Mouse (Mus musculus) embryonic fibroblast, embryonic 13.5 days (primary cell): Measurements from ENCODE around the gene Mad2l2. TPM values are rescaled to one million over a fixed set of nuclear protein-coding genes. Genes with fewer than 3 reads are reported as not detected.
A peak's percentile ranks its signal among the peaks of the same experiment; 100 is the strongest.

ENCODE experiments used
- H3K27ac ChIP-seq: 2 replicates; pipeline ENCODE4 v1.5.1; 2012; ENCODE audit warnings: low read length, control low read depth, inconsistent platforms; ENCODE audit not compliant: insufficient read depth
- H3K4me1 ChIP-seq: 2 replicates; pipeline ENCODE4 v1.6.1; 2011; ENCODE audit warnings: low read length; ENCODE audit not compliant: control insufficient read depth, insufficient read depth
- H3K4me3 ChIP-seq: 2 replicates; pipeline ENCODE4 v1.5.1; 2011; ENCODE audit warnings: mild to moderate bottlenecking, control low read depth, low read length; ENCODE audit not compliant: insufficient read depth
- CTCF ChIP-seq: IDR thresholded peaks from 2 replicates; pipeline ENCODE4 v1.5.1; 2011; ENCODE audit warnings: mild to moderate bottlenecking, control low read depth, low read length, moderate library complexity, borderline replicate concordance; ENCODE audit not compliant: insufficient read depth
- POLR2A ChIP-seq: IDR thresholded peaks from 2 replicates; pipeline ENCODE4 v1.6.1; 2011; ENCODE audit warnings: low read depth, mild to moderate bottlenecking, control low read depth, low read length, moderate library complexity
- polyA plus RNA-seq: library from polyadenylated mRNA; stranded (reverse); fragments of >200 nt; gene quantifications from 2 replicates; pipeline ENCODE4 v1.2.4, GENCODE M21; 2011; ENCODE audit warnings: low read depth; ENCODE audit not compliant: missing spikeins, insufficient read length

Mad2l2 gene
- polyA plus RNA-seq, 1 experiment, result 30.0 TPM

DNA sequence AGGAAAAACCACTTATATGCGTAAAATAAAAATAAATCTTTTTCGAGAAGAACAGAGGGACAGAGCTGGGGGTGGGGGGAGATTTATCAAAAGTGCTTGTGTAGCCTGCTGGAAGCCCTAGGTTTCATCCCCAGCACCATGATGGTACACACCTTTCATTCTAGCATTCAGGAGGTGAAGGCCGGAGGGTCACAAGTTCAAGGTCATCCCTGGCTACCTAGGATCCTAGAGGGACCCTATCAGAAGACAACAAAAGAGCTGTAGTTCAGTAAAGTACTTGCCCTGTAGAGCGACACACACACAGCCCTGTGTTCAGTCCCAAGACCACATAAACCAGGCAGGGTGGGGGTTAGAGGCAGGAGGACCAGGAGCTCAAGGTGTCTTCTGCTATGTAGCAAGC, 23.8 kb downstream of the Mad2l2 start:
- Histone ChIP-seq H3K4me3 (no peak overlapping the region), H3K27ac (no peak overlapping the region), H3K4me1 (peaks cover 3% of the 10 kb centered on the region; the same call in 1 of the 2 replicates)
- TF ChIP-seq POLR2A (no peak), CTCF (no peak)

GRCm38 (mm10) chr4:148154982-148155381, 24.8 kb downstream of the Mad2l2 start:
- TF ChIP-seq CTCF, result no peak
- TF ChIP-seq POLR2A, result no peak
- no peak overlapping the region for H3K27ac ChIP-seq
- H3K4me3 ChIP-seq, result no peak overlapping the region
- H3K4me1 ChIP-seq, result no peaks in the 10 kb centered on the region

DNA sequence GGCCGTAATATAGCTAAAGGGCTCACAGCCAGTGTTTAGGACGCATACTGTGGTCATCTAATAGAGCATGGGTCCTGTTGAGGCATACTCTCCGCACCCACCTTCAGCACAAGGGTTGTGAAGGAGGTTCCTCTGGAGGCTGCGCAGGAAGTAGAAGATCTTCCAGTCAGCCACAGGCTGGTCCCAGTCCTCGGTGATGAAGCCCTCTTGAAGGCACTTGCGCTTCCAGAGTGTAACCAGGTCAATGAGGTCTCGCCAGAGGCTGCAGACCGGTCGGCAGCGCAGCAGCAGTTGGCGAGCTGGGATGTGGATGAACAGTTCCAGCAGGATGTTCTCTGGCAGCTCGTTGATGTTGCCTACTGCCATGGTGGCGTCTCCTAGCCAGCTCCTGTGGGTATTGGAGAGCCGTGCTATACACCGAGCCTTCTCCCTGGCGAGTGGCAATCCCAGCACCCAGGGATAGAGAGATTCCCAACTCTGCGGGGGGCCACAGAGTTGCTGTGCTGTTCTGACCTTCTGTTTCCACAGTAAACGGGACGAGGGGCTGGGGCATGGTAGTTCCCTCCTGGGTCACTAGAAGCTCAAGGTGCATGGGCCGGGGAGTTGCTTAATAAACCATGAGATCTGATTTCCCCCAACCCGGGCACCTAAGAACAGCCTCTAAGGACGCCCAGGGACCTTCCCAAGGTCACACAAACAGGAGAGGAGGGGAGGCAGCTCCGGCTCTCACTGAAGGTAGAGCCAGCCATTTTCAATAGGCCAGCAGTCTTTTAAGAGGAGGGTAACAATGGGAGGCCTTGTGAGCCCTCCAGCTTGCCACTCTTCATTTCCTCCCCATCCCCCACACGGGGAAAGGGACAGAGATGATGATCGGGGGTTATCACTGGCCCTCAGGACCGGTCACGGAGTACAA, 28.5 kb downstream of the Mad2l2 start:
- H3K27ac ChIP-seq, result no peak overlapping the region
- H3K4me3 ChIP-seq, result peak overlapping the region; percentile 36
- H3K4me1 ChIP-seq, result no peaks in the 10 kb centered on the region
- TF ChIP-seq POLR2A (no peak), CTCF (no peak)

GRCm38 (mm10) chr4:148159544-148160435, 29.6 kb downstream of the Mad2l2 start:
- Histone ChIP-seq H3K4me1 (no peaks in the 10 kb centered on the region), H3K27ac (no peak overlapping the region), H3K4me3 (peak overlapping the region; percentile 61)
- TF ChIP-seq POLR2A, result no peak
- no peak for TF ChIP-seq CTCF

GRCm38 (mm10) chr4:148160436-148161390, 30.5 kb downstream of the Mad2l2 start, which contains the start of the genes Fbxo44 and Fbxo2:
TSS of gene Fbxo44 (minus strand) at chr4:148160482.
TSS of gene Fbxo2 (plus strand) at chr4:148160621.
- no peak for TF ChIP-seq CTCF
- no peak for TF ChIP-seq POLR2A
- no peaks in the 10 kb centered on the region for H3K4me1 ChIP-seq
- no peak within 1 kb of the TSS for H3K27ac ChIP-seq
- H3K4me3 ChIP-seq, result peak within 1 kb of the TSS; percentile 61

GRCm38 (mm10) chr4:148164002-148164439, 33.8 kb downstream of the Mad2l2 start:
- 0 out of 2 replicates have a peak overlapping the region, but pooled peaks have one; percentile 4 for H3K4me3 ChIP-seq
- H3K27ac ChIP-seq, result no peak overlapping the region
- H3K4me1 ChIP-seq, result no peaks in the 10 kb centered on the region
- peak; percentile 76 for TF ChIP-seq CTCF
- no peak for TF ChIP-seq POLR2A

DNA sequence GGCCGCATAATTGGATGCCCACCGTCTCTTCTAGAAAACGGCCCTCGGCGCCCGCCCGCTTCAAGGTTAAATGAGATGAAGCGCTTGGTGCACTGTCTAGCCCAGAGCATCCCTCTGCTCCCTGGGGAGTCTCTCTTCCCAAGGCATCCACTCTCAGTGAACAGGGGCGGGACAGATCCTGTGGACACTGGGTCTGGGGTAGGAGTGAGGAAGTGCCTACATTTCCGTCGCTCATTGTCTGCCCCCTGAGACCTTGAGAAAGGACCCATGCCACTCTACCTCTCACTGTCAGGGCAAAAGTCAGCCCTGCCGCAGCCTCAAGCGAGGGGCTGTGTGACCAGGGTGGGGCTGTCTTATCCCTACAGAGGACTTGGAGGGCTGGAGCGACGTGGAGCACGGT, 34.3 kb downstream of the Mad2l2 start:
- no peak overlapping the region for H3K27ac ChIP-seq
- no peak overlapping the region for H3K4me3 ChIP-seq
- no peaks in the 10 kb centered on the region for H3K4me1 ChIP-seq
- TF ChIP-seq CTCF (no peak), POLR2A (no peak)

- TF ChIP-seq POLR2A (no peak), CTCF (no peak)
- H3K4me3 ChIP-seq, result no peak overlapping the region
- H3K4me1 ChIP-seq, result no peaks in the 10 kb centered on the region
Observed at GRCm38 (mm10) chr4:148165551-148165950, 35.4 kb downstream of the Mad2l2 start.

More at GRCm38 (mm10) chr4:148165551-148165950, 35.4 kb downstream of the Mad2l2 start:
- no peak overlapping the region for H3K27ac ChIP-seq
